Mouse (Mus musculus): ENCODE measurements around the gene Hif1an.

DNA sequence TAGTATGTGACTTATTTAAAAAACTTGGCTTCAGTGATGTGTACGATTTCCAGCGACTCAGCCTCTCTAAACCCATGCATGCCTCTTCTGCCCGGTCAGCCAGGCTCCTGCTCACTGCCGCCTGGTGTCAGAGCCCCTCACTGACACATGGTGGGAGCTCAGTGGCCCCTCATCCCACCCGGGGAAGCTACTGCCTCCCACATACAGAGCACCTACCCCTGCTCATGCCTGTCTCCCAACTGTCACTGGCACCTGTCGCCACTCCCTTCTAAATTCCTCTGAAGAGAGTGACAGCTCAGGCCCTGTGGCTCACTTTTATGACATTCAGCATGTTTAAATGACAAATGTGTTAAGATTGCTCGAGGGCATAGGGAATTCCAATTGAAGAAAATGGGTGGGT is 13.6 kb downstream of the Hif1an start:
- no peak for TF ChIP-seq CTCF (IDR thresholded peaks at IDR 0.05; ENCODE audit: control insufficient read depth, insufficient read depth, insufficient replicate concordance, low read depth, low read length)
- TF ChIP-seq POLR2A (IDR thresholded peaks at IDR 0.05; ENCODE audit: control insufficient read depth, low read depth, low read length), result no peak
